Mouse (Mus musculus) central nervous system, embryonic 14 days (tissue): Measurements from ENCODE around the gene Fbxo46. TPM values are rescaled to one million over a fixed set of nuclear protein-coding genes. Genes with fewer than 3 reads are reported as not detected.

Experiments used
- polyA plus RNA-seq: library from polyadenylated mRNA; depleted of rRNA; stranded (reverse); fragments of >200 nt; gene quantifications from 2 replicates; pipeline ENCODE4 v1.2.3, GENCODE M21; 2012; rRNA removed

The Fbxo46 gene
- 12.5 and 13.2 TPM in 2 replicates for polyA plus RNA-seq

GRCm38 (mm10) chr7:19119631-19120429, at the start of gene Fbxo46:
TSS of gene Fbxo46 (plus strand) at chr7:19119859.

GRCm38 (mm10) chr7:19075723-19076585, 43.7 kb upstream of the Fbxo46 start, which contains the start of gene Dmwd:
TSS of gene Dmwd (plus strand) at chr7:19076227.

GRCm38 (mm10) chr7:19083701-19084100, 36.0 kb upstream of the Fbxo46 start, which contains the start of gene Dmpk:
TSS of gene Dmpk (plus strand) at chr7:19083849.

GRCm38 (mm10) chr7:19094471-19094825, 25.2 kb upstream of the Fbxo46 start, which contains the start of gene Six5:
TSS of gene Six5 (plus strand) at chr7:19094594.

GRCm38 (mm10) chr7:19118028-19118771, 1.5 kb upstream of the Fbxo46 start, which contains the start of gene Gm4969:
TSS of gene Gm4969 (minus strand) at chr7:19118368.

GRCm38 (mm10) chr7:19148875-19149541, 29.3 kb downstream of the Fbxo46 start, which contains the start of gene Qpctl:
TSS of gene Qpctl (minus strand) at chr7:19149291.

GRCm38 (mm10) chr7:19149626-19150025, 30.0 kb downstream of the Fbxo46 start, which contains the start of gene Snrpd2:
TSS of gene Snrpd2 (plus strand) at chr7:19149722.

GRCm38 (mm10) chr7:19165656-19166423, 46.2 kb downstream of the Fbxo46 start, which contains the start of gene Gipr:
TSS of gene Gipr (minus strand) at chr7:19166127.

GRCm38 (mm10) chr7:19175708-19176515, 56.3 kb downstream of the Fbxo46 start, which contains the start of gene Eml2:
TSS of gene Eml2 (plus strand) at chr7:19176421.

Other genes with a start within 250 kb of the Fbxo46 start
- 6.9 and 7.9 TPM in 2 replicates for gene Pglyrp1, start 248.5 kb upstream of the Fbxo46 start, polyA plus RNA-seq
- gene Ccdc61, start 209.4 kb upstream of the Fbxo46 start, polyA plus RNA-seq = 34.8 and 37.2 TPM in 2 replicates
- 25.7 and 28.5 TPM in 2 replicates for gene Nova2, start 194.0 kb upstream of the Fbxo46 start, polyA plus RNA-seq
- 2.4 and 2.8 TPM in 2 replicates for gene Nanos2, start 132.5 kb upstream of the Fbxo46 start, polyA plus RNA-seq
- 12.2 and 13.7 TPM in 2 replicates for gene Mypop, start 128.6 kb upstream of the Fbxo46 start, polyA plus RNA-seq
- 48.6 and 51.4 TPM in 2 replicates for gene Irf2bp1, start 115.8 kb upstream of the Fbxo46 start, polyA plus RNA-seq
- gene Foxa3, start 96.3 kb upstream of the Fbxo46 start, polyA plus RNA-seq = 0.09 and 0.76 TPM in 2 replicates
- 94.7 and 95.7 TPM in 2 replicates for gene Sympk, start 95.5 kb upstream of the Fbxo46 start, polyA plus RNA-seq
- gene Rsph6a, start 65.2 kb upstream of the Fbxo46 start, polyA plus RNA-seq = 0.06 and 0.13 TPM in 2 replicates
- gene Dmwd, start 43.6 kb upstream of the Fbxo46 start, polyA plus RNA-seq = 154 and 161 TPM in 2 replicates
- gene Dmpk, start 36.0 kb upstream of the Fbxo46 start, polyA plus RNA-seq = 66.0 and 81.7 TPM in 2 replicates
- 20.6 and 32.0 TPM in 2 replicates for gene Six5, start 25.3 kb upstream of the Fbxo46 start, polyA plus RNA-seq
- 5.3 and 6.0 TPM in 2 replicates for gene Gm4969, start 1.5 kb upstream of the Fbxo46 start, polyA plus RNA-seq
- 15.7 and 17.0 TPM in 2 replicates for gene Qpctl, start 29.4 kb downstream of the Fbxo46 start, polyA plus RNA-seq
- 153 and 184 TPM in 2 replicates for gene Snrpd2, start 29.9 kb downstream of the Fbxo46 start, polyA plus RNA-seq
- gene Gipr, start 46.3 kb downstream of the Fbxo46 start, polyA plus RNA-seq = 12.0 and 19.1 TPM in 2 replicates
- gene Eml2, start 56.6 kb downstream of the Fbxo46 start, polyA plus RNA-seq = 47.2 and 49.2 TPM in 2 replicates
- gene Gpr4, start 92.7 kb downstream of the Fbxo46 start, polyA plus RNA-seq = 4.1 and 4.4 TPM in 2 replicates
- gene Opa3, start 108.5 kb downstream of the Fbxo46 start, polyA plus RNA-seq = 25.6 and 27.9 TPM in 2 replicates
- gene Vasp, start 152.0 kb downstream of the Fbxo46 start, polyA plus RNA-seq = 64.3 and 74.5 TPM in 2 replicates
- gene Ppm1n, start 160.2 kb downstream of the Fbxo46 start, polyA plus RNA-seq = 0.83 and 1.1 TPM in 2 replicates
- gene Rtn2, start 162.8 kb downstream of the Fbxo46 start, polyA plus RNA-seq = 118 and 136 TPM in 2 replicates
- 0.11 and 0.36 TPM in 2 replicates for gene Fosb, start 190.2 kb downstream of the Fbxo46 start, polyA plus RNA-seq
- gene Ercc1, start 224.9 kb downstream of the Fbxo46 start, polyA plus RNA-seq = 74.3 and 79.3 TPM in 2 replicates
- 14.1 and 14.5 TPM in 2 replicates for gene Cd3eap, start 239.6 kb downstream of the Fbxo46 start, polyA plus RNA-seq
- gene Ppp1r13l, start 239.9 kb downstream of the Fbxo46 start, polyA plus RNA-seq = 6.6 and 9.4 TPM in 2 replicates